Mouse (Mus musculus) liver, embryonic 14.5 days (tissue): ENCODE measurements around the gene Pcbp3.

Experiments
- CTCF ChIP-seq: IDR thresholded peaks from 2 replicates; pipeline ENCODE4 v1.5.1; 2016; ENCODE audit warnings: antibody characterized with exemption, low read depth, control low read depth
- EP300 ChIP-seq: IDR thresholded peaks from 2 replicates; pipeline ENCODE4 v1.6.1; 2016; ENCODE audit warnings: antibody characterized with exemption, low read depth

DNA sequence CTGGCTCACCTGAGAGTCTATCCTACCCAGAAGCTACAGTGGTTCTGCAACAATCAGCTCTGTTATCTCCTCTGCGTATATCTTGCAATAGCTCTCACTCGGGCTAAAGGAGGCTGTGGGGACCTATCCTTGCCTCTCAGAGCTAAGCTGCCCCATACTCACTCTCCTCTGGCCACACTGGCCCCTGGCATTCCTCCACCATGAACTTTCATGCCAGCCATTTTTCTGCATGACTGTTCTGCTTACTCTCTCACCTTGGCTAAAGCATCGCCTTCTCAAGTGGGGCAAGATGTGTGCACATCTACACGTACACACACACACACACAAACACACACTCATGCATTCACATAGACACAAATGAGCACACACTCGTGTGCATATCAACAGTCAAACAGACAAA is 115.2 kb downstream of the Pcbp3 start:
- TF ChIP-seq CTCF (no peak), EP300 (no peak)
